Mouse (Mus musculus) stomach, adult 2 months (tissue): ENCODE results near the gene Slc16a5. TPM values are rescaled to one million over a fixed set of nuclear protein-coding genes. Genes with fewer than 3 reads are reported as not detected.

Source experiments
- polyA plus RNA-seq: library from polyadenylated mRNA; depleted of rRNA; stranded (reverse); fragments of >200 nt; gene quantifications from 2 replicates; pipeline ENCODE4 v1.2.3, GENCODE M21; 2012; rRNA removed

The Slc16a5 gene
- polyA plus RNA-seq, result 25.7 and 34.8 TPM in 2 replicates

DNA sequence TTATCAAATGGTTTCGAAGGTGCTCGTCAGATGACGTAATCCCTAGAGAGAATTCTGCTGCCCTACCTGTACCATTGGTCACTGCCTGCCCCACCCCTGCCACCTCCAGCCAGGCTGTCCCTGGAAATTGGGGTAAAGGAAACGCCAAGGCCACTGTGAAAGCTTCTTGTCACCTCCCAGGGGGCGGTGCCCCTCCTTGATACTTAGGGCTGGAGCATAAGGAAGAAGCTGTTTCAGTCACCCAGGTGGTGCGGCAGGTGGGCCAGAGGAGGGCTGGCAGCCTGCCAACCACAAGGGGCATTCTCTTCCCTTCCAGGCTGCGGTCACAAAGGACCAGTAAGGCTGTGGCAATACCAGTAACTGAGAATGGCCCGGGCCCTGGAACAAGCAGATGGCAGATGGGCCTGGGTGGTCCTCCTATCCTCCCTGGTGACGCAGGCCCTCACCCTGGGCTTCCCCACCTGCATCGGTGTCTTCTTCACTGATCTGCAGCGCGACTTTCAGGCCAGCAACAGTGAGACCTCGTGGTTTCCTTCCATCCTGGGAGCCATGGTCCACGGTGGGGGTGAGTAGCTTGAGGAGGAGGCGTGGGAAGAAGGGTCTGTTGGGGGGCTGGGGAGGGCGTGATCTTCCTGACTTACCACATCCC is at the start of gene Slc16a5:
Gene Slc16a5 (plus strand): TSS at position 232 of the 649 bp plus-strand sequence.

DNA sequence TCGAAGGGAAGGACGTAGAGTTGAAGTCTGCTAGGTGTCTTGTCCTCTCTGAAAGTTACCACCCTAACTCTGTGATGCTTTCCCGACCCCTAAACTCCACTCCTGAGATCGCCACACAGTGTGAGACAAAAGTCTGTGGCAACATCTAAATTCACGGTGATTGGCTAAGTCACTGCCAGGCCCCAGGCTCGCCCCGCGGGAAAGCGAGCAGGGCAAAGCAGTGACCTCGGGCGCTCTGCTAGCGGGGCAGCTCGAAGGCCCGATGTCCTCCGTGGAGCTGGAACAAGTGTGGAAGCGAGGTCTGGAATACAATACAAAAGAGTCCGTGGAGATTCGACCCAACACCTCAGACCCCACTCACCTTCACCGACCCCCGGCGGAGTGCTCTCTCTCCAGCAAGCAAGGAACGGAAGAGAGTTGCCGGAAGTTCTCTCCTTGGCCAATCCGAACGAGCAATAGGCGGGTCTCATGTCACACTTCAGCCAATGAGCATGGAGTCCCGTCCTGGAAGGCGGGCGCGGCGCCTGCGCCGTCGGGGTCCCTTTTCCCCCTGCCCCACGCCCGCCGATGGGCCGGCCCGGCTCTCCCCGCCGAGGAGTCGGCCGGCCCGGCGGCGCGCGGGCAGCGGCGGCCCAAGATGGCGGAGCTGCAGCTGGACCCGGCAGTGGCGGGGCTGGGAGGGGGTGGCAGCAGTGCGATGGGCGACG is 42.6 kb upstream of the Slc16a5 start, which contains the start of the genes Atp5h and Kctd2:
Gene Atp5h (minus strand): TSS at position 432 of the 707 bp plus-strand sequence.
Gene Kctd2 (plus strand): TSS at position 598 of the 707 bp plus-strand sequence.

GRCm38 (mm10) chr11:115439906-115440595 is 22.2 kb upstream of the Slc16a5 start, which contains the start of gene Trim80:
Trim80 (plus strand) TSS chr11:115440545.

GRCm38 (mm10) chr11:115475025-115475757 is 12.9 kb downstream of the Slc16a5 start, which contains the start of gene Armc7:
Armc7 (plus strand) TSS chr11:115475667.

GRCm38 (mm10) chr11:115491356-115492083 is 29.2 kb downstream of the Slc16a5 start, which contains the start of gene Nt5c:
Nt5c (minus strand) TSS chr11:115491862.

GRCm38 (mm10) chr11:115514238-115514663 is 52.0 kb downstream of the Slc16a5 start, which contains the start of gene Jpt1:
Jpt1 (minus strand) TSS chr11:115514387.

Other genes with a start within 250 kb of the Slc16a5 start
- 0.06 and 0.31 TPM in 2 replicates for gene Grin2c, start 195.2 kb upstream of the Slc16a5 start, polyA plus RNA-seq
- 12.4 and 13.3 TPM in 2 replicates for gene Fdxr, start 185.4 kb upstream of the Slc16a5 start, polyA plus RNA-seq
- 6.2 and 6.6 TPM in 2 replicates for gene Fads6, start 164.8 kb upstream of the Slc16a5 start, polyA plus RNA-seq
- 16.1 and 21.0 TPM in 2 replicates for gene Otop2, start 155.3 kb upstream of the Slc16a5 start, polyA plus RNA-seq
- 1.5 and 2.2 TPM in 2 replicates for gene Ush1g, start 140.4 kb upstream of the Slc16a5 start, polyA plus RNA-seq
- 23.8 and 26.0 TPM in 2 replicates for gene Otop3, start 127.7 kb upstream of the Slc16a5 start, polyA plus RNA-seq
- gene Hid1, start 94.7 kb upstream of the Slc16a5 start, polyA plus RNA-seq, result 80.8 and 93.5 TPM in 2 replicates
- gene Cdr2l, start 80.6 kb upstream of the Slc16a5 start, polyA plus RNA-seq, result 4.8 and 5.7 TPM in 2 replicates
- 36.6 and 39.3 TPM in 2 replicates for gene Mrpl58, start 58.7 kb upstream of the Slc16a5 start, polyA plus RNA-seq
- gene Atp5h, start 42.5 kb upstream of the Slc16a5 start, polyA plus RNA-seq, result 14.7 and 18.0 TPM in 2 replicates
- 12.6 and 14.1 TPM in 2 replicates for gene Kctd2, start 42.3 kb upstream of the Slc16a5 start, polyA plus RNA-seq
- 0.16 and 0.19 TPM in 2 replicates for gene Trim80, start 21.9 kb upstream of the Slc16a5 start, polyA plus RNA-seq
- gene Armc7, start 13.2 kb downstream of the Slc16a5 start, polyA plus RNA-seq, result 6.0 and 11.3 TPM in 2 replicates
- 32.8 and 35.6 TPM in 2 replicates for gene Nt5c, start 29.4 kb downstream of the Slc16a5 start, polyA plus RNA-seq
- 192 and 238 TPM in 2 replicates for gene Jpt1, start 51.9 kb downstream of the Slc16a5 start, polyA plus RNA-seq
- 5.7 and 7.7 TPM in 2 replicates for gene Sumo2, start 73.8 kb downstream of the Slc16a5 start, polyA plus RNA-seq
- gene Nup85, start 102.0 kb downstream of the Slc16a5 start, polyA plus RNA-seq, result 12.5 and 15.1 TPM in 2 replicates
- 7.9 and 9.3 TPM in 2 replicates for gene Mrps7, start 141.5 kb downstream of the Slc16a5 start, polyA plus RNA-seq
- gene Gga3, start 141.6 kb downstream of the Slc16a5 start, polyA plus RNA-seq, result 6.8 and 15.8 TPM in 2 replicates
- gene Mif4gd, start 150.5 kb downstream of the Slc16a5 start, polyA plus RNA-seq, result 34.3 and 37.0 TPM in 2 replicates
- 10.9 and 14.6 TPM in 2 replicates for gene Slc25a19, start 165.8 kb downstream of the Slc16a5 start, polyA plus RNA-seq
- gene Grb2, start 246.1 kb downstream of the Slc16a5 start, polyA plus RNA-seq, result 14.7 and 17.2 TPM in 2 replicates